Mouse (Mus musculus) embryonic fibroblast, embryonic 13.5 days (primary cell): ENCODE results near the gene Nr3c2.

Source experiments
- CTCF ChIP-seq: IDR thresholded peaks from 2 replicates; pipeline ENCODE4 v1.5.1; 2011; ENCODE audit warnings: mild to moderate bottlenecking, control low read depth, low read length, moderate library complexity, borderline replicate concordance; ENCODE audit not compliant: insufficient read depth
- POLR2A ChIP-seq: IDR thresholded peaks from 2 replicates; pipeline ENCODE4 v1.6.1; 2011; ENCODE audit warnings: low read depth, mild to moderate bottlenecking, control low read depth, low read length, moderate library complexity

- TF ChIP-seq CTCF (no peak), POLR2A (no peak)
Observed at GRCm38 (mm10) chr8:76859709-76860108, 39.5 kb upstream of the Nr3c2 start.
